Mouse (Mus musculus) MEL (cell line): ENCODE data around the gene Tnnt1. TPM values are rescaled to one million over a fixed set of nuclear protein-coding genes. Genes with fewer than 3 reads are reported as not detected.

Experiments
- DNase-seq: peaks from one replicate; pipeline ENCODE4 v3.0.0; 2011; ENCODE audit warnings: low read depth, low spot score
- H3K27ac ChIP-seq: 2 replicates; pipeline ENCODE4 v1.5.1; 2012; ENCODE audit warnings: low read depth, mild to moderate bottlenecking, control low read depth, low read length, moderate library complexity; ENCODE audit not compliant: control insufficient read depth
- H3K27me3 ChIP-seq, 2 experiments: fragments of 150-350 bp in 1 of 2; sonication (generic) in 1 of 2; 2 replicates each; pipeline ENCODE4 v1.6.1; 2012; ENCODE audit warnings: low read length in 2 of 2, mild to moderate bottlenecking in 2 of 2, improper control_type of control experiment in 1 of 2, moderate library complexity in 1 of 2; ENCODE audit not compliant: insufficient read depth in 2 of 2, control insufficient read depth in 1 of 2
- H3K36me3 ChIP-seq, 2 experiments: 2 replicates each; pipeline ENCODE4 v1.6.1; 2012 to 2014; ENCODE audit warnings: low read length in 2 of 2, improper control_type of control experiment in 1 of 2, inconsistent platforms in 1 of 2, mild to moderate bottlenecking in 1 of 2; ENCODE audit not compliant: insufficient read depth in 2 of 2, control insufficient read depth in 1 of 2
- H3K4me1 ChIP-seq, 2 experiments: fragments of 150-350 bp in 1 of 2; sonication (generic) in 1 of 2; 2 replicates each; pipeline ENCODE4 v1.6.1; 2012; ENCODE audit warnings: low read length in 2 of 2, improper control_type of control experiment in 1 of 2, mild to moderate bottlenecking in 1 of 2; ENCODE audit not compliant: insufficient read depth in 2 of 2, control insufficient read depth in 1 of 2
- H3K4me3 ChIP-seq, 2 experiments: fragments of 150-350 bp in 1 of 2; sonication (generic) in 1 of 2; 2 replicates each; pipeline ENCODE4 v1.5.1; 2012; ENCODE audit warnings: low read depth in 2 of 2, low read length in 2 of 2, mild to moderate bottlenecking in 2 of 2, moderate library complexity in 2 of 2, control low read depth in 1 of 2, improper control_type of control experiment in 1 of 2; ENCODE audit not compliant: control insufficient read depth in 1 of 2, insufficient read depth in 1 of 2
- H3K79me2 ChIP-seq: 2 replicates; pipeline ENCODE4 v1.6.1; 2012; ENCODE audit warnings: mild to moderate bottlenecking, low read length, moderate library complexity; ENCODE audit not compliant: control insufficient read depth, poor library complexity, insufficient read depth
- H3K9ac ChIP-seq: 2 replicates; pipeline ENCODE4 v1.6.1; 2012; ENCODE audit warnings: low read depth, mild to moderate bottlenecking, control low read depth, low read length, moderate library complexity; ENCODE audit not compliant: control insufficient read depth, poor library complexity, severe bottlenecking
- H3K9me3 ChIP-seq: fragments of 150-350 bp; sonication (generic); replicated peaks from 2 replicates; pipeline ENCODE4 v1.6.1; 2012; ENCODE audit warnings: mild to moderate bottlenecking, low read length, improper control_type of control experiment, moderate library complexity; ENCODE audit not compliant: insufficient read depth
- BHLHE40 ChIP-seq: IDR thresholded peaks from 2 replicates; pipeline ENCODE4 v1.6.1; 2012; ENCODE audit warnings: low read depth, mild to moderate bottlenecking, inconsistent platforms, low read length, improper control_type of control experiment, borderline replicate concordance
- CTCF ChIP-seq, 3 experiments: IDR thresholded peaks in 2 of 3; conservative IDR thresholded peaks in 1 of 3; 2 replicates each; pipeline ENCODE4 v1.5.1; 2011 to 2012; ENCODE audit warnings: low read length in 3 of 3, low read depth in 2 of 3, mild to moderate bottlenecking in 2 of 3, improper control_type of control experiment in 1 of 3, inconsistent platforms in 1 of 3, mixed read lengths in 1 of 3, moderate library complexity in 1 of 3; ENCODE audit not compliant: control insufficient read depth in 1 of 3, insufficient read depth in 1 of 3, poor library complexity in 1 of 3, severe bottlenecking in 1 of 3
- GABPA ChIP-seq: IDR thresholded peaks from 2 replicates; pipeline ENCODE4 v1.6.1; 2012; ENCODE audit warnings: low read depth, mild to moderate bottlenecking, inconsistent platforms, low read length, improper control_type of control experiment, moderate library complexity
- GATA1 ChIP-seq: IDR thresholded peaks from 2 replicates; pipeline ENCODE4 v1.6.1; 2011; ENCODE audit warnings: low read depth, low read length, improper control_type of control experiment
- HCFC1 ChIP-seq: IDR thresholded peaks from 2 replicates; pipeline ENCODE4 v1.6.1; 2012; ENCODE audit warnings: low read depth, mild to moderate bottlenecking, inconsistent platforms, low read length, improper control_type of control experiment, moderate library complexity
- MAFK ChIP-seq: IDR thresholded peaks from 2 replicates; pipeline ENCODE4 v1.6.1; 2011; ENCODE audit warnings: low read depth, mild to moderate bottlenecking, low read length, improper control_type of control experiment, borderline replicate concordance
- MAX ChIP-seq: IDR thresholded peaks from 2 replicates; pipeline ENCODE4 v1.6.1; 2011; ENCODE audit warnings: low read length, improper control_type of control experiment
- MYB ChIP-seq: IDR thresholded peaks from 2 replicates; pipeline ENCODE4 v1.6.1; 2011; ENCODE audit warnings: mild to moderate bottlenecking, low read depth, low read length, improper control_type of control experiment
- NELFE ChIP-seq: IDR thresholded peaks from 2 replicates; pipeline ENCODE4 v1.6.1; 2011; ENCODE audit warnings: low read depth, low read length, improper control_type of control experiment
- POLR2AphosphoS2 ChIP-seq: IDR thresholded peaks from 2 replicates; pipeline ENCODE4 v1.6.1; 2011; ENCODE audit warnings: low read length, improper control_type of control experiment
- RAD21 ChIP-seq: IDR thresholded peaks from 2 replicates; pipeline ENCODE4 v1.6.1; 2011; ENCODE audit warnings: mild to moderate bottlenecking, low read depth, low read length, improper control_type of control experiment
- RCOR1 ChIP-seq: IDR thresholded peaks from 2 replicates; pipeline ENCODE4 v1.6.1; 2012; ENCODE audit warnings: low read depth, mild to moderate bottlenecking, inconsistent platforms, low read length, improper control_type of control experiment
- SIN3A ChIP-seq: IDR thresholded peaks from 2 replicates; pipeline ENCODE4 v1.6.1; 2012; ENCODE audit warnings: low read length, improper control_type of control experiment, inconsistent platforms
- TBP ChIP-seq: IDR thresholded peaks from 2 replicates; pipeline ENCODE4 v1.8.0; 2011; ENCODE audit warnings: low read depth, low read length, improper control_type of control experiment
- TCF12 ChIP-seq: IDR thresholded peaks from 2 replicates; pipeline ENCODE4 v1.6.1; 2014; ENCODE audit warnings: low read depth, mild to moderate bottlenecking, inconsistent platforms, low read length, improper control_type of control experiment, moderate library complexity
- UBTF ChIP-seq: IDR thresholded peaks from 2 replicates; pipeline ENCODE4 v1.6.1; 2012; ENCODE audit warnings: low read depth, mild to moderate bottlenecking, inconsistent platforms, low read length, improper control_type of control experiment, moderate library complexity, borderline replicate concordance; ENCODE audit not compliant: insufficient read depth
- USF1 ChIP-seq: IDR thresholded peaks from 2 replicates; pipeline ENCODE4 v1.6.1; 2014; ENCODE audit warnings: low read depth, mild to moderate bottlenecking, inconsistent platforms, low read length, improper control_type of control experiment, moderate library complexity
- ZC3H11A ChIP-seq: IDR thresholded peaks from 2 replicates; pipeline ENCODE4 v1.6.1; 2012; ENCODE audit warnings: low read depth, mild to moderate bottlenecking, inconsistent platforms, low read length, improper control_type of control experiment
- ZKSCAN1 ChIP-seq: IDR thresholded peaks from 2 replicates; pipeline ENCODE4 v1.6.1; 2012; ENCODE audit warnings: low read depth, mild to moderate bottlenecking, inconsistent platforms, low read length, improper control_type of control experiment, moderate library complexity
- ZNF384 ChIP-seq: IDR thresholded peaks from 2 replicates; pipeline ENCODE4 v1.6.1; 2012; ENCODE audit warnings: low read depth, mild to moderate bottlenecking, inconsistent platforms, low read length, improper control_type of control experiment
- polyA plus RNA-seq, 2 experiments: library from polyadenylated mRNA; stranded (reverse) in 1 of 2; unstranded in 1 of 2; fragments of >175 nt in 1 of 2; fragments of >200 nt in 1 of 2; gene quantifications; 2 replicates each; pipeline versions ENCODE4 v1.2.1 to v1.2.4; 2012; ENCODE audit warnings: low replicate concordance in 2 of 2, low read depth in 1 of 2; ENCODE audit not compliant: insufficient read length in 2 of 2, insufficient read depth in 1 of 2, missing spikeins in 1 of 2
- total RNA-seq: library from RNA; depleted of rRNA; stranded (reverse); fragments of 300-350 nt; gene quantifications from 2 replicates; pipeline ENCODE4 v1.2.3, GENCODE M21; 2012

Tnnt1 gene
- total and polyA plus RNA-seq, 3 experiments = 5.0 to 16.4 TPM; not detected in 1

DNA sequence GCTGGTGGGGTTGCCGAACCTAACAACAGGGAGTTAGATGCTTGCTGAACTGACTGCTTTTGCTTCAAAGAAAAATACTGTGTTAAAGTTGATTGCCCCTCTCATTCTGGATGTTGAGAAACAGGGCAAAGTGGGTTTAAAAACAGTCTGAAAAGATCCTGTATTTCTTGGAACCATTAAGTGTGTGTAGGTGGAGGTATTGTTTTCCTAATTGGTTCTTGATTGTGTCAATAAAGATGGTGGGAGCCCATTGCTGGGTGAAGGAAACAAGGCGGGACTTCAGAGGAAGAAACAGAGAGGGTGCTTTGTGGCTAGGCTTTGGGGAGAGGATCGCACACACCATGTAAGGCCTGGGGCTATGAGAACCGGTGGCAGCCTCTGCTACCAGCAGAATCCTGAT, 21.0 kb upstream of the Tnnt1 start:
- H3K36me3 ChIP-seq = no peaks in the 10 kb centered on the region
- no peak for DNase-seq
- H3K27me3 ChIP-seq = peaks cover 5 to 11% of the 10 kb centered on the region in 2 experiments; a peak in 3 of 4 replicates
- H3K9ac ChIP-seq = no peak overlapping the region
- H3K9me3 ChIP-seq = no peaks in the 10 kb centered on the region
- no peak overlapping the region for H3K4me3 ChIP-seq
- no peaks in the 10 kb centered on the region for H3K4me1 ChIP-seq
- TF ChIP-seq MYB (no peak), HCFC1 (no peak), USF1 (no peak), CTCF (IDR thresholded peaks at IDR 0.05 in 2 of 3, conservative IDR thresholded peaks at IDR 0.05 in 1 of 3; ENCODE audit: control insufficient read depth in 1 of 3, insufficient read depth in 1 of 3, low read depth in 2 of 3, low read length in 3 of 3, poor library complexity in 1 of 3, severe bottlenecking in 1 of 3) (no peak), MAX (no peak), GABPA (no peak), ZNF384 (no peak), ZKSCAN1 (no peak), ZC3H11A (no peak), RAD21 (no peak), SIN3A (no peak), NELFE (no peak), TCF12 (no peak), RCOR1 (no peak), MAFK (no peak), TBP (no peak), UBTF (no peak), POLR2AphosphoS2 (no peak)
- no peaks in the 10 kb centered on the region for H3K79me2 ChIP-seq
- no peak overlapping the region for H3K27ac ChIP-seq

GRCm38 (mm10) chr7:4536369-4536768, 20.2 kb upstream of the Tnnt1 start:
- no peaks in the 10 kb centered on the region for H3K36me3 ChIP-seq
- H3K27ac ChIP-seq = no peak overlapping the region

More at GRCm38 (mm10) chr7:4536369-4536768, 20.2 kb upstream of the Tnnt1 start:
- H3K4me3 ChIP-seq = no peak overlapping the region
- DNase-seq = no peak
- no peak for TF ChIP-seq GATA1
- TF ChIP-seq BHLHE40 = no peak
- H3K9me3 ChIP-seq = no peaks in the 10 kb centered on the region
- no peaks in the 10 kb centered on the region for H3K79me2 ChIP-seq
- no peaks in the 10 kb centered on the region for H3K4me1 ChIP-seq
- H3K9ac ChIP-seq = no peak overlapping the region
- peaks cover 5 to 11% of the 10 kb centered on the region in 2 experiments; a peak in 3 of 4 replicates for H3K27me3 ChIP-seq
